Mouse (Mus musculus): ENCODE measurements around the gene Gm20708. TPM values are rescaled to one million over a fixed set of nuclear protein-coding genes. Genes with fewer than 3 reads are reported as not detected.
A peak's percentile ranks its signal among the peaks of the same experiment; 100 is the strongest.
"Not testable (repeated sequence)": the region's sequence is repeated elsewhere in the genome, so short reads cannot be mapped to it uniquely, and the experiment has no call there.

Gm20708 gene
- polyA plus RNA-seq, 1 experiment from 2014 or later: 0.18 TPM

DNA sequence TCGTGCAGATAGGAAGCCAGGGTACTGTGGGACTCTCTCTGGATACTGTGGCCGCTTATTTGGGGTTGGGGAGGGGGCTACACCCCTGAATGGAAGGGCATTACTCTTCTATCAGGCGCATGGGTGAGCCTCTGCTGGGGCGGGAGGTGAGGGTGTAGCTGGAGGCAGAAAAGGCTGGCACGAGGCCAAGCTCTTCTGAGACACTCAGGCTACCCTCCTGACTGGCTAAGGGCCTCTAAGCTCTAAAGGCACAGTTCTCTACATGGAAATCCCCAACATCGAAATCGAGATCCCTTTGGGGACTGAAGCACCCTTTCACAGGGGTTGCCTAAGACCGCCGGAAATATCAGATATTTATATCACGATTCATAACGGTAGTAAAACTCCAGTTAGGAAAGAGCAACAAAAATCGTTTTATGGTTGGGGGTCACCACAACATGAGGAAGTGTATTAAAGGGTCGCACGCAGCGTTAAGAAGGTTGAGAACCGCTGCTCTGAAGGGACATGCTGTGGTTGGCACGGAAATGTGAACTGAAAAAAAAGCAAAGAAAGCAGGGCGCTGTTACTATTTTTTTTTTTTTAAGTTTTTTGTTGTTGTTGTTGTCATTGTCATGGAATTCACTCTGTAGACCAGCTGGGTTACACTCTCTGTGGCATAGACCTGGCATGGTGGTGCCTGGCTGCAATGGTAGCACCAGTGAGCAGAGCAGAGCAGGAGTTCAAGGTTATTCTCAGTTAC lies 18.9 kb downstream of the Gm20708 start:
- Histone ChIP-seq H3K4me1 (replicated peaks; ENCODE audit: control insufficient read depth, insufficient read depth) (peaks cover 10% of the 10 kb centered on the region), H3K27me3 (ENCODE audit: control insufficient read depth, insufficient read depth, low read length) (no peaks in the 10 kb centered on the region), H3K9ac (ENCODE audit: low read length) (peak overlapping the region; percentile 31; the same call in 1 of the 2 replicates), H3K9me3 (ENCODE audit: control insufficient read depth, low read length) (no peaks in the 10 kb centered on the region), H3K27ac (replicated peaks) (peak overlapping the region; percentile 87), H3K4me3 (ENCODE audit: low read depth, low read length) (no peak overlapping the region), H3K36me3 (ENCODE audit: control insufficient read depth, insufficient read depth, low read length) (no peaks in the 10 kb centered on the region), H3K4me2 (replicated peaks; ENCODE audit: low read depth) (no peak overlapping the region)
- TF ChIP-seq EP300 (optimal IDR thresholded peaks at IDR 0.05): no peak
- TF ChIP-seq CTCF (IDR thresholded peaks at IDR 0.05; ENCODE audit: low read depth): no peak
- WGBS: 53% methylated on average over 18 of the region's 18 CpGs
- DNase-seq (ENCODE audit: low spot score): peak; percentile 70
- no peak for ATAC-seq (ENCODE audit: low FRiP score, low TSS enrichment)

DNA sequence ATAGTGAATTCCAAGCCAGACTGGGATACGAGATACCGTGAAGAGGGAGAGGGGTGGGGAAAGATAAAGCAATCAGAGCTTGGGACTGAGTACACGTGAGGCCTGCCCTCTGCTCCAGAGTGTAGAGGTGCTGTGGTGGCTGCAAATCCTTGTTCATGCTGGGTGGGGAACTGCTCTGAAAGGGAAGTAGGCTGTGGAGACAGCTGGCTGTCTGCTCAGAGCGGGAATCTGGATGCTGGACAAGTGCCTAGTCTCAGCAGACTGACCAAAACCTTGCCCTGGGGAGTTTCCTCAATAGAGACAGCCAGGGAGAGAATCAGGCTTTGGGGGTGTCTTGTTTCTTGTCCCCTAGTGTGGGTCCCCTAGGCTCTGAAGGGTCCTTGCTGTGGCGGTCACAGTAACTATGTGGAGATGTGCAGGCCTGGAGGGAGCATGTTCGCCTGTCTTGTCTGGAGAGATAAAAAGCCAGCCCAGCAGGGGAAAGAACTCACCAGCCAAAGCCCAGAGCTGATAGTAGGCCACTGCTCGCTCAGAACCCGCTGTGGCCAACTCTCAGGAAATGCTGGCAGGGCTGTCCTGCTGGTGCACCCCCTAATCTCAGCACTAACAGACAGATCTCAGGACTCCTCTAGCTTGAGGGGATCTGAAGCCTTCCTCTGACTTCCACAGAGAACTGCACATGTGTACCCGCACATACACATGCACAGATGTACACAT lies 19.6 kb downstream of the Gm20708 start:
- peaks cover 10% of the 10 kb centered on the region for H3K4me1 ChIP-seq (replicated peaks; ENCODE audit: control insufficient read depth, insufficient read depth)
- H3K4me2 ChIP-seq (replicated peaks; ENCODE audit: low read depth): no peak overlapping the region
- H3K27ac ChIP-seq (replicated peaks): peak overlapping the region; percentile 87
- DNase-seq (ENCODE audit: low spot score) (peak; percentile 69), ATAC-seq (ENCODE audit: low FRiP score, low TSS enrichment) (no peak)
- no peak overlapping the region for H3K4me3 ChIP-seq (ENCODE audit: low read depth, low read length)
- H3K9me3 ChIP-seq (ENCODE audit: control insufficient read depth, low read length): no peaks in the 10 kb centered on the region
- H3K27me3 ChIP-seq (ENCODE audit: control insufficient read depth, insufficient read depth, low read length): no peaks in the 10 kb centered on the region
- TF ChIP-seq CTCF (IDR thresholded peaks at IDR 0.05; ENCODE audit: low read depth) (no peak), EP300 (optimal IDR thresholded peaks at IDR 0.05) (no peak)
- H3K9ac ChIP-seq (ENCODE audit: low read length): peak overlapping the region; percentile 31; the same call in 1 of the 2 replicates
- WGBS: 29% methylated on average over 9 of the region's 9 CpGs
- no peaks in the 10 kb centered on the region for H3K36me3 ChIP-seq (ENCODE audit: control insufficient read depth, insufficient read depth, low read length)

DNA sequence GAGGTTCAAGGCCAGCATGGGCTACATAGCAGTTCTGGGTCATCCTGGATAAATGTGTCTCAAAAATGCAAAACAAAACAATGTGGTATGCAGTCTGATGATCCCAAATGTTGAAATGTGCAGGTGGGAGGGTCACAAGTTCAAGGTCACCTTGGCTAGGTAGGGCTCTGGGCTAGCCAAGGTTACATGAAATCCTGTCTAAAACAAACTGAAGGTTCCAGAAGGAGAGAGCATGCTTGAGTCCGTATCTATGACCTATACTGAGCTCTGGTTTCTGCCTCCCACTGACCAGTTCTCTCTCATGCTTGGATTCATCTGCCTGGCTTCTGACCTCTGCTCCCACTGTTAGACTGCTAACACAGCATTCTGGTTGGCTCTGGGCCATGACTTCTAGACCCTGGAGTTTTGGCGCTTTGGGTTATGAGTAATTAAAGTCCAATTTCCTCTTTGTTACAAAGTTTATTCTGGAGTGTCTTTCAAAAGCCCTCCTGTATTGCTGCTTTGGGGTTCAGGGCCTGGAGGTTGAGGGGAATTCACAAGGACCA lies 20.3 kb downstream of the Gm20708 start:
- ATAC-seq (ENCODE audit: low FRiP score, low TSS enrichment): no peak
- Histone ChIP-seq H3K4me2 (replicated peaks; ENCODE audit: low read depth) (no peak overlapping the region), H3K27me3 (ENCODE audit: control insufficient read depth, insufficient read depth, low read length) (no peaks in the 10 kb centered on the region), H3K36me3 (ENCODE audit: control insufficient read depth, insufficient read depth, low read length) (no peaks in the 10 kb centered on the region), H3K9me3 (ENCODE audit: control insufficient read depth, low read length) (no peaks in the 10 kb centered on the region), H3K27ac (replicated peaks) (peak overlapping the region; percentile 87), H3K9ac (ENCODE audit: low read length) (no peak overlapping the region), H3K4me1 (replicated peaks; ENCODE audit: control insufficient read depth, insufficient read depth) (peaks cover 10% of the 10 kb centered on the region), H3K4me3 (ENCODE audit: low read depth, low read length) (no peak overlapping the region)
- no peak for TF ChIP-seq CTCF (IDR thresholded peaks at IDR 0.05; ENCODE audit: low read depth)
- no peak for TF ChIP-seq EP300 (optimal IDR thresholded peaks at IDR 0.05)
- DNase-seq (ENCODE audit: low spot score): no peak
- WGBS: 47% methylated on average over 2 of the region's 2 CpGs

DNA sequence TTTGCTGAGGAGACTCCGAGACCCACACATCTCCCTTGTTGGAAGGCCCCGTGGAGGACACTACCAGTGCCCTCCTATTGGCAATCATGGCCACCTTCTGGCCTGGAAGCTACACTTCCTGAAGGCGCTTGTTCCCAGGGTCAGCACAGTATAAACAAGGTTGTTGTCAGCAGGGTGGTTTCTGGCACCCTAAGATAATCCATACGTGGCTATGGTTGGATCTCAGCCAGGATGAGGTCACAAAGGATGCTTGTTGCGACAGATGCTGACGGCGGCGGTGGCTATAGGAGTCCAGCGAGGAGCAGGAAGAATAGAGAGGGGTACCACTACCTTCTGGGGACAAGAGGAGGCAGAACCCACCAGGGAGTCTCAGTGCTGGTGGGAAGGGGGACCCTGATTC lies 20.9 kb downstream of the Gm20708 start:
- ATAC-seq (ENCODE audit: low FRiP score, low TSS enrichment) (peak; percentile 9; the same call in 1 of the 2 replicates), DNase-seq (ENCODE audit: low spot score) (no peak)
- H3K4me3 ChIP-seq (ENCODE audit: low read depth, low read length): no peak overlapping the region
- H3K27me3 ChIP-seq (ENCODE audit: control insufficient read depth, insufficient read depth, low read length): no peaks in the 10 kb centered on the region
- TF ChIP-seq CTCF (IDR thresholded peaks at IDR 0.05; ENCODE audit: low read depth) (no peak), EP300 (optimal IDR thresholded peaks at IDR 0.05) (no peak)
- H3K36me3 ChIP-seq (ENCODE audit: control insufficient read depth, insufficient read depth, low read length): no peaks in the 10 kb centered on the region
- WGBS: 50% methylated on average over 9 of the region's 9 CpGs
- H3K4me2 ChIP-seq (replicated peaks; ENCODE audit: low read depth): no peak overlapping the region
- no peaks in the 10 kb centered on the region for H3K9me3 ChIP-seq (ENCODE audit: control insufficient read depth, low read length)
- peak overlapping the region; percentile 87 for H3K27ac ChIP-seq (replicated peaks)
- H3K4me1 ChIP-seq (replicated peaks; ENCODE audit: control insufficient read depth, insufficient read depth): peaks cover 10% of the 10 kb centered on the region
- no peak overlapping the region for H3K9ac ChIP-seq (ENCODE audit: low read length)

DNA sequence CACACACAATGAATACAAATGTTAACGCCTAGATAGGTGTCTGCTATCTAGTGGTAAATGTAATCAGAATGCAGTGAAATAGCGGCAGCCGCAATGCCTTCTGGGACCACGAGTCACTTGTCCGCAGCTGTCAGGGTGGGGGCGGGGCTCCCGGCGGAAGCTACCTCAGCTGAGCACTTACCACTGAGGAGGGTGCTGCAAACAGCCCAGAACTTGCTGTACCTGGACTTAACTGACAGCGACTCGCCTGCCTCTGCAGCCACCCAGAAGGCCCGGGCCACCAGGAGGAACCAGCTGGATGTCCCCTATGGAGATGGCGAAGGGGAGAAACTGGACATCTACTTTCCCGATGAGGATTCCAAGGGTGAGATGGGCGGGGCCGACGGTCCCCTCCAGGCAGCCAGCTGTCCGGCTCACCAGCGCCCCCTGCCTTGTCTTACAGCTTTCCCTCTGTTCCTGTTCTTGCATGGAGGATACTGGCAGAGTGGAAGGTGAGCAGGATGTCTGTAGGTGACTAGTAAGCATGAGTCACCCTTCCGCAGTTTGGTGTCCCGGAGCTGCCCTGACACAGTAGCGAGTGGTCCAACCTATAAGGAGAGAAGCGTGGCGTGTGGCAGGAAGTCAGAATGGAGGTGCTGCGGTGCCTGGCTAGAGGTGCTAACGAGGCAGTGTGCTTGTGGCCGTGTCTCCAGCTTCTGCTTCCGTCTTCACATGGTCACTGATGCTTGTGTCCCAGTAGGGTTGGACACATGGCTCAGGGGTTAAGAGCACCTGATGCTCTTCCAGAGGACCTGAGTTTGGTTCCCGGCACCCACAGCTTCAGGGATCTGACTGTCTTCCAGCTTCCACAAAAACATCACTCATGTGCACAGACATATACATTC lies 22.9 kb downstream of the Gm20708 start:
- peak; percentile 85 for TF ChIP-seq CTCF (IDR thresholded peaks at IDR 0.05; ENCODE audit: low read depth)
- TF ChIP-seq EP300 (optimal IDR thresholded peaks at IDR 0.05): no peak
- ATAC-seq (ENCODE audit: low FRiP score, low TSS enrichment): peak; percentile 69
- peak overlapping the region; percentile 49 for H3K4me2 ChIP-seq (replicated peaks; ENCODE audit: low read depth)
- peaks cover 10% of the 10 kb centered on the region for H3K4me1 ChIP-seq (replicated peaks; ENCODE audit: control insufficient read depth, insufficient read depth)
- peak; percentile 89 for DNase-seq (ENCODE audit: low spot score)
- no peaks in the 10 kb centered on the region for H3K27me3 ChIP-seq (ENCODE audit: control insufficient read depth, insufficient read depth, low read length)
- H3K27ac ChIP-seq (replicated peaks): peak overlapping the region; percentile 49
- 24% methylated on average over 28 of the region's 28 CpGs for WGBS
- H3K36me3 ChIP-seq (ENCODE audit: control insufficient read depth, insufficient read depth, low read length): no peaks in the 10 kb centered on the region
- no peak overlapping the region for H3K9ac ChIP-seq (ENCODE audit: low read length)
- no peaks in the 10 kb centered on the region for H3K9me3 ChIP-seq (ENCODE audit: control insufficient read depth, low read length)
- H3K4me3 ChIP-seq (ENCODE audit: low read depth, low read length): peak overlapping the region; percentile 19

DNA sequence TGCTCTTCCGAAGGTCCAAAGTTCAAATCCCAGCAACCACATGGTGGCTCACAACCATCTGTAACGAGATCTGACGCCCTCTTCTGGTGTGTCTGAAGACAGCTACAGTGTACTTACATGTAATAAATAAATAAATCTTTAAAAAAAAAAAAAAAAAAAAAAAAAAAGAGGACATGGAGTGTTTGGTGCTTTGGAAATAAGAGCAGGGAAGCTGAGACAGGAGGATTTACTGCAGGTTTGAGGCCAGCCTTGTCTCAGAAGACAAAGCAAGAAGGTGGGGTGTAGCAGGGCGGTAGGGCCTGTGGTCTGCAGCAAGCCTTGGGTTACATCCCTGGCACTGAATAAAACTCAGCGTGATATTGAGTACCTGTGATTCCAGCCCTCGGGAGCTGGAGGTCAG lies 24.0 kb downstream of the Gm20708 start:
- H3K4me3 ChIP-seq (ENCODE audit: low read depth, low read length); DNase-seq (ENCODE audit: low spot score); H3K4me1 ChIP-seq (replicated peaks; ENCODE audit: control insufficient read depth, insufficient read depth); H3K36me3 ChIP-seq (ENCODE audit: control insufficient read depth, insufficient read depth, low read length); H3K4me2 ChIP-seq (replicated peaks; ENCODE audit: low read depth); ATAC-seq (ENCODE audit: low FRiP score, low TSS enrichment); H3K9ac ChIP-seq (ENCODE audit: low read length); H3K27me3 ChIP-seq (ENCODE audit: control insufficient read depth, insufficient read depth, low read length); H3K9me3 ChIP-seq (ENCODE audit: control insufficient read depth, low read length); H3K27ac ChIP-seq (replicated peaks): not testable (repeated sequence)
- WGBS: 90% methylated on average over 4 of the region's 6 CpGs

Data from stomach, postnatal 0 days (tissue).